Mouse (Mus musculus) megakaryocyte, adult 5-6 weeks (primary cell): ENCODE results near the gene 4930539E08Rik. TPM values are rescaled to one million over a fixed set of nuclear protein-coding genes. Genes with fewer than 3 reads are reported as not detected.

Experiments used
- ATAC-seq: 2 replicates; pipeline ENCODE4 v1.8.0; 2016; ENCODE audit warnings: mild to moderate bottlenecking, inconsistent platforms; ENCODE audit not compliant: poor library complexity, severe bottlenecking
- total RNA-seq, 2 experiments: library from RNA; stranded (forward) in 1 of 2; stranded (reverse) in 1 of 2; fragments of 153-499, 151-499 nt in 1 of 2; fragments of 221-1000, 200-1000 nt in 1 of 2; gene quantifications; 2 replicates each; pipeline versions ENCODE4 v1.2.3 to v1.2.4; 2015 to 2017

Gene 4930539E08Rik
- total RNA-seq, 2 experiments from 2014 or later = 0.40 TPM; not detected in 1

DNA sequence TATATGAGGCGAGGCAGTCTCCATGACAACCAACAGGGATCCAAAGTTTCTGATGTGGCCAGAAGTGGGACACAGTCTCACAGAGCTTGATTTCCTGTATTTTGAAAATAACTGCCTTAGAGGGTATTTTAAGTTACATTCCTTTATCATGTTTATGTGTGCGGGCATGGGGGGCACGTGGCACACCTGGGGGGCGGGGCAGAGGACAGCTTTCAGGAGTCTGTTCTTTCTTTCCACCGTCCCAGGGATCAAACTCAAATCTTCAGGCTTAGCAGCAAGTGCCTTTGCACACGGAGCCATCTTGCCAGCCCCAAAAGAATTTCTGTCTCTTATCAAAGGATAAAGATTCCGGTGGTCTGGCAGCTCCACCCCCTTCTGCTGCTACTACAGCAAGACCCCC, 51.2 kb downstream of the 4930539E08Rik start:
- no peak for ATAC-seq

DNA sequence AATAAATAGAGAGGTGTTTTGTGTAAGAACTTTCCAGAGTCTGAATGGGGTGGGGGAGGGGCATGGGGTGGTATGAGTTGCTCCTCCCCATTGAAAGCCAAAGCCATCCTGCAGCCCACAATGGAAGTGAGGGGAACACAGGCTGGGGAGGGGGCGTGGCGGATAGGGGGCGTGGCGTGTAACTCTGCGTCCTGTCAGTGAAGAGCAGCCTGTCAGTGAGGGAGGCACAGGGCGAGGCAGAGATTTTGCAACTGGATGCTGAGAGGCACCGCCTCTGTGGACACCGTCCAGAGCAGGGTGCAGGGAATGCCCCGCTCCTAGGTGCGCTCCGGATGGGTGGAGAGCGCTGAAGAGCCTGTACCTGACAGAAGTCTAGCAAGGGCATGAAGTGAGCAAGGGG, 56.9 kb downstream of the 4930539E08Rik start, which contains the start of gene Pnpla1:
Pnpla1 (plus strand) TSS at position 207 of the 400 bp plus-strand sequence.
- ATAC-seq = peak; percentile 66

DNA sequence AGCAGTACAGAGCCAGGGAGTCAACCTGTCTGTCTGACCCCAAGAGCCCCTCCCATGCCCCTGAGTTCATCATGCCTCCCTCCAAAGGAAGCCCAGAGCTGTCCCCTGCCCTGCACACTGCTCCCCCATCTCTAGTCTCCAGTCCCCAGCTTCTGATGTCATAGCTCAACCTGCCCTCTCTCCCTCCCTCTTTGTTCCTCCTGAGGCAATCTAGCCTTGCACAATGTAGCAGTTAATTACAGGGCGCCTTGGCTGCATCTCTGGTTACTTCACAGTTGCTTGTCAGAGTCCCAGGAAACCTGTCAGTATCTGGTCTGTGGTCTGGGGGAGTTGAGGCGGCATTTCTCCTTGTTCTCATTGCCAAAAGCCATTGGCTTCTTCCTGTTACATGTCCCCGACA, 59.1 kb downstream of the 4930539E08Rik start:
- peak; percentile 90 for ATAC-seq

DNA sequence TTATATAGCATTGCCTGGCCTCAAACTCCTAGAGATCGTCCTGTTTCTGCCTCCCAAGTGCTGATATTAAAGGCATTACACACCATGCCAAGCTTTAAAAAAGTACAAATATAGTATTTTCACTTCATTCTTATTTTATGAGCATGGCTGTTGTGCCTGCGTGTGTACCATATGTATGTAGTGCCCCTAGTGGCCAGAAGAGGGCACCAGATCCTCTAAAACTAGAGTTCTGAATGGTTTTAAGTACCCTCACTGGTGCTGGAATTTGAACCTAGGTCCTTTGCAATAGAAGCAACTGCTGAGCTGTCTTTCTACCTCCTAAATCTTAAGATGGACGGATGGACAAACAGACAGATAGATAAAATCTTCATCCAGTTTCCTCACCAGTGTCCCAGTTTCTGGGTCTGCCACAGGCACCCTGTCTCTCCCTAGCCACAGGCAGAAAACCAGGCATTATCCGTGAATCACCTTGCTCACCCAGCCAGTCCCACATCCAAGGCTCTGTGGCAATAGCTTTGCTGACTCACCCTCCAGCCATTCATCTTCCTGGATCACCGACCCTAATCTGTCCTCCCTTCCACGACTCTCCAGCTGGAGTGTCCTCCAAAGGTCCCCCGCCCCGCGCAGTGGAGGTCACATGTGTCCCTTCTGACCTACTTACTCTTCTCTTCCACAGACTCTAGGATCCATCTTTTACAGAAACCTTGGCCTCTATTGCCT, 59.8 kb downstream of the 4930539E08Rik start:
- 0 out of 2 replicates have a peak, but pooled peaks have one; percentile 20 for ATAC-seq

DNA sequence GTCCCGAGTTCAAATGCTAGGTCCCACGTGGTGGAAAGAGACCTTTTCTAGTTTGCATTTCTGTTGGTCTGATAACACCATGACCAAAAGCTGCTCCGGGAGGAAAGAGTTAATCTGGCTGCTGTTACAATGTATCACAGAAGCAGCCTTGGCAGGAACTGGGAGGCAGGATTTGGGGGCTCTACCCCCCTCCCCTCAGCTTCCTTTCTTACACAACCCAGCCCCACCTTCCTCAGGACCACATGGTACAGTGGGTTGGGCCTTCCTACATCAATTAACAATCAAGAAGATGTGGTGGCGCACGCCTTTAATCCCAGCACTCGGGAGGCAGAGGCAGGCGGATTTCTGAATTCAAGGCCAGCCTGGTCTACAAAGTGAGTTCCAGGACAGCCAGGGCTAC, 60.7 kb downstream of the 4930539E08Rik start:
- 0 out of 2 replicates have a peak, but pooled peaks have one; percentile 16 for ATAC-seq

DNA sequence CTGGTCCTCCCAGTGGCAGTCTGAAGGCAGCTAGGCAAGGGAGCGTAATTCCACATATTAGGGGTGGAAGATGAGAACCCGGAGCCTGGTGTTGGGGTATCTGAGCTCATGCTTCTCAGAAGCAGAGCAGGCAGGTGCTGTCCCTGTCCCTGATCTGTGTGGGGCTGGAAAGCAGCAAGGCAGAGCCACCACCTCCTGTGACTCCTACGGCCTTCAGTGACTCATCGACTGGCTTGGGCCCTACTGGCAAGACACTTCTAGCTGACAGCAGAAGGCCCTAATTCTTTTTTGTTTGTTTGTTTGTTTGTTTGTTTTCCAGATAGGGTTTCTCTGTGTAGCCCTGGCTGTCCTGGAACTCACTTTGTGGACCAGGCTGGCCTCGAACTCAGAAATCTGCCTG, 64.6 kb downstream of the 4930539E08Rik start:
- ATAC-seq = no peak

DNA sequence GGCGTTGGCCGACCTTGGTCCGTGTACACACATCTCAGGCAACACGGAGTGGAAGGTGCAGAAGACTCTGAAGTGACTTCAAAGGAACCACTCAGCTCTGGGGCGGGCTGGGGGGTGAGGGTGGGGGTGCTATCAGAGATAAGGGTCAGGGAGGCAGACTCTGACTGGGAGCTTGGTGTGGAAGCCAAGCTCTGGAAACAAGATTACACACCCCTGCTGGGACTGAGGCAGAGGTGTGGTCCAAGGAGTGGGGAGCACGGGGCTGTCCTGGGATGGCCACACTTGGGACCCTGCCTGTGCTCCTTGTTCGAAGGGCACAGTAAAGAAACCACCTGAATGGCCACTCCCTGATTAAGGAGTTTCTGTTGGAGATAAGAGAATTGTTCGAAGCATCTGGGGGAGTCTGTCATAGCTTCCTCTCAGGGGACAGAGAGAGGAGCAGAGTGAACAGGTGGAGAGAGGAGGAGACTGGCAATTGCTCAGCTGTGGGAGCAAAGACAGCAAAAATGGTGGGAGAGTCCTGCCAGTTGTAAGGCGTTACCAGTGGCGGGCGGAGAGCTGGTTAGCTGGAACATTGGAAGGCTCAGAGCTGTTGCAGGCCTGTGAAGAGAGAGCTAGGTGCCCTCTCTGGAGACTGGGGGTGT, 68.0 kb downstream of the 4930539E08Rik start:
- ATAC-seq = no peak

Other genes with a start within 250 kb of the 4930539E08Rik start
- 0.52 and 0.58 TPM in 2 replicates for gene Slc26a8, start 225.1 kb downstream of the 4930539E08Rik start, total RNA-seq (2015)
- gene Slc26a8, start 225.1 kb downstream of the 4930539E08Rik start, total RNA-seq (2017) = 0.33 TPM in 1 of 2 replicates, not detected in the other
- 163 and 164 TPM in 2 replicates for gene Mapk14, start 224.0 kb downstream of the 4930539E08Rik start, total RNA-seq (2015)
- 143 and 160 TPM in 2 replicates for gene Mapk14, start 224.0 kb downstream of the 4930539E08Rik start, total RNA-seq (2017)
- 5.9 and 8.8 TPM in 2 replicates for gene AC170998.1, start 189.2 kb downstream of the 4930539E08Rik start, total RNA-seq (2015)
- gene AC170998.1, start 189.2 kb downstream of the 4930539E08Rik start, total RNA-seq (2017) = 1.4 and 3.7 TPM in 2 replicates
- gene Mapk13, start 146.0 kb downstream of the 4930539E08Rik start, total RNA-seq (2015) = 12.2 and 17.0 TPM in 2 replicates
- 21.3 and 32.8 TPM in 2 replicates for gene Mapk13, start 146.0 kb downstream of the 4930539E08Rik start, total RNA-seq (2017)
- gene Brpf3, start 114.2 kb downstream of the 4930539E08Rik start, total RNA-seq (2015) = 22.5 and 22.6 TPM in 2 replicates
- 4.4 and 8.3 TPM in 2 replicates for gene Brpf3, start 114.2 kb downstream of the 4930539E08Rik start, total RNA-seq (2017)
- 0.11 and 0.58 TPM in 2 replicates for gene Pnpla1, start 56.9 kb downstream of the 4930539E08Rik start, total RNA-seq (2015)
- 0.57 and 0.92 TPM in 2 replicates for gene Pnpla1, start 56.9 kb downstream of the 4930539E08Rik start, total RNA-seq (2017)
- 0.74 and 1.2 TPM in 2 replicates for gene Pxt1, start 28.5 kb upstream of the 4930539E08Rik start, total RNA-seq (2015)
- gene Pxt1, start 28.5 kb upstream of the 4930539E08Rik start, total RNA-seq (2017) = 0.44 and 0.49 TPM in 2 replicates
- gene Kctd20, start 36.6 kb upstream of the 4930539E08Rik start, total RNA-seq (2015) = 130 and 131 TPM in 2 replicates
- 203 and 222 TPM in 2 replicates for gene Kctd20, start 36.6 kb upstream of the 4930539E08Rik start, total RNA-seq (2017)
- gene Stk38, start 92.7 kb upstream of the 4930539E08Rik start, total RNA-seq (2015) = 312 and 327 TPM in 2 replicates
- gene Stk38, start 92.7 kb upstream of the 4930539E08Rik start, total RNA-seq (2017) = 237 and 269 TPM in 2 replicates
- gene Srsf3, start 117.3 kb upstream of the 4930539E08Rik start, total RNA-seq (2015) = 317 and 383 TPM in 2 replicates
- 479 and 534 TPM in 2 replicates for gene Srsf3, start 117.3 kb upstream of the 4930539E08Rik start, total RNA-seq (2017)
- 19.9 and 22.6 TPM in 2 replicates for gene Cdkn1a, start 175.7 kb upstream of the 4930539E08Rik start, total RNA-seq (2015)
- 3.7 and 5.8 TPM in 2 replicates for gene Cdkn1a, start 175.7 kb upstream of the 4930539E08Rik start, total RNA-seq (2017)
- 52.2 and 62.4 TPM in 2 replicates for gene Rab44, start 198.8 kb upstream of the 4930539E08Rik start, total RNA-seq (2015)
- 104 and 105 TPM in 2 replicates for gene Rab44, start 198.8 kb upstream of the 4930539E08Rik start, total RNA-seq (2017)